Mouse (Mus musculus): ENCODE data around the gene Ube2g2. TPM values are rescaled to one million over a fixed set of nuclear protein-coding genes. Genes with fewer than 3 reads are reported as not detected.

Gene Ube2g2
- polyA plus RNA-seq, 1 experiment from 2014 or later, result 40.4 TPM

DNA sequence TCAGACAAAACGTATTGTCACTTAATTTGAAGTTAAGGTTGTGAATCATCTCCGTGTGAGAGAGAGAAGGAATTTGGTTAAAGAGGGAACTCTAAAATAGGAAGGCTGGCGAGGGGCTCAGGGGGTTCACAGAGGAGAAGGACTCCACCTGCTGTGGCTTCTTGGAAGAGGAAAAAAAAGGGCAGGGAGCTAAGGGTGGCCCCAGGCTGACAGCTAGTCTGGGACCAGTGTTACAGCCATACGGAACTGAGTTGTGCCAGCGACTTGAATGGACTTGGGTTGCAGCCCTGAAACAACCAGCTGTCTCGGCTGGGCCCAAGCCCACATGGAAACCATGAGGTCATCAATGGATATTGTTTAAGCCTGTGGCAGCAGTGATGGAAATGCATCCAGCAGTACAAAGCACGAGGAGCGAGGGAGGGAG, 1.0 kb downstream of the Ube2g2 start:
- Histone ChIP-seq H3K27ac (ENCODE audit: low read depth) (peak overlapping the region; percentile 90), H3K9me3 (ENCODE audit: low read length) (no peaks in the 10 kb centered on the region), H3K4me1 (ENCODE audit: insufficient read depth) (peaks cover 41% of the 10 kb centered on the region), H3K36me3 (replicated peaks; ENCODE audit: insufficient read depth, low read length) (peaks cover 2% of the 10 kb centered on the region; the same call in 1 of the 2 replicates), H3K9ac (replicated peaks) (peak overlapping the region; percentile 82), H3K4me3 (ENCODE audit: low read depth, low read length) (peak overlapping the region; percentile 67), H3K4me2 (ENCODE audit: low read depth, low read length) (peak overlapping the region; percentile 82), H3K27me3 (ENCODE audit: insufficient read depth, low read length) (no peaks in the 10 kb centered on the region)
- WGBS (ENCODE audit: insufficient replicate concordance), result 10% methylated on average over 8 of the region's 8 CpGs
- DNase-seq (peak; percentile 45), ATAC-seq (no peak)
- TF ChIP-seq CTCF (IDR thresholded peaks at IDR 0.05; ENCODE audit: low read depth), result 0 out of 2 replicates have a peak, but pooled peaks have one; percentile 14
- no peak for TF ChIP-seq EP300 (IDR thresholded peaks at IDR 0.05; ENCODE audit: low read depth)

GRCm38 (mm10) chr10:77623639-77624400, 1.7 kb downstream of the Ube2g2 start:
- no peaks in the 10 kb centered on the region for H3K27me3 ChIP-seq (ENCODE audit: insufficient read depth, low read length)
- WGBS (ENCODE audit: insufficient replicate concordance), result 79% methylated on average over 10 of the region's 10 CpGs
- H3K9me3 ChIP-seq (ENCODE audit: low read length), result no peaks in the 10 kb centered on the region
- TF ChIP-seq CTCF (IDR thresholded peaks at IDR 0.05; ENCODE audit: low read depth) (no peak), EP300 (IDR thresholded peaks at IDR 0.05; ENCODE audit: low read depth) (no peak)
- peak overlapping the region; percentile 67 for H3K4me3 ChIP-seq (ENCODE audit: low read depth, low read length)
- H3K27ac ChIP-seq (ENCODE audit: low read depth), result peak overlapping the region; percentile 90
- peaks cover 37% of the 10 kb centered on the region for H3K4me1 ChIP-seq (ENCODE audit: insufficient read depth)
- peak overlapping the region; percentile 82 for H3K9ac ChIP-seq (replicated peaks)
- ATAC-seq, result no peak
- no peak for DNase-seq
- 0 out of 2 replicates have a peak, but pooled peaks cover 2% of the 10 kb centered on the region for H3K36me3 ChIP-seq (replicated peaks; ENCODE audit: insufficient read depth, low read length)
- H3K4me2 ChIP-seq (ENCODE audit: low read depth, low read length), result peak overlapping the region; percentile 82

- DNase-seq, result no peak
- Histone ChIP-seq H3K4me3 (ENCODE audit: low read depth, low read length) (no peak overlapping the region), H3K9me3 (ENCODE audit: low read length) (no peaks in the 10 kb centered on the region), H3K27me3 (ENCODE audit: insufficient read depth, low read length) (no peaks in the 10 kb centered on the region), H3K9ac (replicated peaks) (peak overlapping the region; percentile 37), H3K36me3 (replicated peaks; ENCODE audit: insufficient read depth, low read length) (0 out of 2 replicates have a peak, but pooled peaks cover 6% of the 10 kb centered on the region), H3K4me1 (ENCODE audit: insufficient read depth) (peaks cover 39% of the 10 kb centered on the region), H3K27ac (ENCODE audit: low read depth) (peak overlapping the region; percentile 36), H3K4me2 (ENCODE audit: low read depth, low read length) (peak overlapping the region; percentile 82)
- ATAC-seq, result no peak
- no peak for TF ChIP-seq CTCF (IDR thresholded peaks at IDR 0.05; ENCODE audit: low read depth)
- TF ChIP-seq EP300 (IDR thresholded peaks at IDR 0.05; ENCODE audit: low read depth), result no peak
- WGBS (ENCODE audit: insufficient replicate concordance), result 65% methylated on average over 7 of the region's 7 CpGs
Measured at GRCm38 (mm10) chr10:77624570-77624995, 2.5 kb downstream of the Ube2g2 start.

DNA sequence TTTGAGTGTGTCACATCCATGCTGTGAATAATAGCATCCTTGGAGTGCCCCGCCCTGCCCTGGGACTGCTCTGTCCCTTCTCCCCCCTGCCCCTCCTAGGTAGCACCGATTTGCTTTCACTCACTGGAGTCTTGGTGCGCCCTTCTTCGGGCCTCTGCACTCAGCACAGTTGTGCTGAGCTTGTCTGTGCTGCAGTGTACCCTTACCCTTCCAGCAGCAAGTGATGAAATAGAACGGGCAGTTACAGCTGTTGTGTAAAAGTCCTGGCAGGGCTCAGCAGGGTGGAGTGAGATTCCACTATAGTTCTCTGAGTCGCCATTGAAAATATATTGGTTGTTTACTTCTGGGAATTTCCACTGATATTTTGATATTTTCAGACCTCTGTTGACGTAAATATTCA, 4.0 kb downstream of the Ube2g2 start:
- ATAC-seq (peak; percentile 51), DNase-seq (no peak)
- Histone ChIP-seq H3K36me3 (replicated peaks; ENCODE audit: insufficient read depth, low read length) (peaks cover 10% of the 10 kb centered on the region; the same call in 1 of the 2 replicates), H3K4me3 (ENCODE audit: low read depth, low read length) (no peak overlapping the region), H3K4me2 (ENCODE audit: low read depth, low read length) (peak overlapping the region; percentile 40), H3K9ac (replicated peaks) (peak overlapping the region; percentile 21; the same call in 1 of the 2 replicates), H3K4me1 (ENCODE audit: insufficient read depth) (peaks cover 44% of the 10 kb centered on the region), H3K9me3 (ENCODE audit: low read length) (no peaks in the 10 kb centered on the region), H3K27me3 (ENCODE audit: insufficient read depth, low read length) (no peaks in the 10 kb centered on the region), H3K27ac (ENCODE audit: low read depth) (peak overlapping the region; percentile 87)
- 68% methylated on average over 7 of the region's 7 CpGs for WGBS (ENCODE audit: insufficient replicate concordance)
- TF ChIP-seq CTCF (IDR thresholded peaks at IDR 0.05; ENCODE audit: low read depth), result no peak
- no peak for TF ChIP-seq EP300 (IDR thresholded peaks at IDR 0.05; ENCODE audit: low read depth)

DNA sequence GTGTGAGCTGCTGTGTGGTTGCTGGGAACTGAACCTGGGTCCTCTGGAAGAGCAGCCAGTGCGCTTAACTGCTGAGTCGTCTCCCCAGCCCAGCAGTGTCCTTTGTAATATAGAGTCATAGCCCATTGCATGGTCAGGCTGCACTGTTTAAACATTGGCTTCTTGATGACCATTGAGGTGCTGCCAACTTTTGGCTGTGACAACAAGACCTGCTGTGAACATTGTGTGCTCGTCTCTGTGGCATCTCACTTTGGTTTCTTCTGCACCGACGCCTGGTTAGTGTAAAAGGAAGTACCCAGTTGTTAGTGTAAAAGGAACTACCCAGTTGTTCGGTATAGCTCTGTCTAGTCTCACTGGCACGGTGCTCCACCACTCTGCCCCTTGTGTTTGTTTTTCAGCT, 4.5 kb downstream of the Ube2g2 start:
- Histone ChIP-seq H3K4me1 (ENCODE audit: insufficient read depth) (peaks cover 42% of the 10 kb centered on the region), H3K9ac (replicated peaks) (no peak overlapping the region), H3K4me3 (ENCODE audit: low read depth, low read length) (no peak overlapping the region), H3K27ac (ENCODE audit: low read depth) (peak overlapping the region; percentile 87), H3K27me3 (ENCODE audit: insufficient read depth, low read length) (no peaks in the 10 kb centered on the region), H3K36me3 (replicated peaks; ENCODE audit: insufficient read depth, low read length) (peaks cover 15% of the 10 kb centered on the region), H3K9me3 (ENCODE audit: low read length) (no peaks in the 10 kb centered on the region), H3K4me2 (ENCODE audit: low read depth, low read length) (peak overlapping the region; percentile 40)
- 27% methylated on average over 7 of the region's 7 CpGs for WGBS (ENCODE audit: insufficient replicate concordance)
- TF ChIP-seq CTCF (IDR thresholded peaks at IDR 0.05; ENCODE audit: low read depth) (no peak), EP300 (IDR thresholded peaks at IDR 0.05; ENCODE audit: low read depth) (peak; percentile 34; the same call in 1 of the 2 replicates)
- DNase-seq (peak; percentile 57), ATAC-seq (peak; percentile 61)

DNA sequence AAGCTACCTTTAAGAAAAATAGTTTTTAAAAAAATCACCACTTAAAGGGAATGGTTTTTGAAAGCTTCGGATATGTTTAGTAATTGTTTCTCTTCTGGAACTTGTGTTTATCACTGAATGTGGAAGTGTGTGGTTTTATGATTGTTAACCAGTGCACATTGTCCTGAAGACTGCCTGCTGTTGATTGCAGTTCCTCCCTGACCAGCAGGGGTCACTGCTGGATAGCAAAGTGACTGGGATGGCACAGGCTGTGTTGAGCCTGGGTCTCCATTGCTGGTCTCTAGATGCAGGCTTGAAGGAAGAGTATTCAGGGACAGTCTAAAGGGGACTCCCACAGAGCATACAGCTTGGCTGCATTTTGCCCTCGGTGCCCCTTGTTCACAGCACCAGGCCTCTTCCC, 5.4 kb downstream of the Ube2g2 start:
- Histone ChIP-seq H3K36me3 (replicated peaks; ENCODE audit: insufficient read depth, low read length) (peaks cover 21% of the 10 kb centered on the region), H3K4me1 (ENCODE audit: insufficient read depth) (peaks cover 39% of the 10 kb centered on the region), H3K4me2 (ENCODE audit: low read depth, low read length) (no peak overlapping the region), H3K27ac (ENCODE audit: low read depth) (peak overlapping the region; percentile 87), H3K4me3 (ENCODE audit: low read depth, low read length) (no peak overlapping the region), H3K9me3 (ENCODE audit: low read length) (no peaks in the 10 kb centered on the region), H3K27me3 (ENCODE audit: insufficient read depth, low read length) (no peaks in the 10 kb centered on the region), H3K9ac (replicated peaks) (no peak overlapping the region)
- DNase-seq (peak; percentile 88), ATAC-seq (peak; percentile 32)
- WGBS (ENCODE audit: insufficient replicate concordance), result 36% methylated on average over 2 of the region's 2 CpGs
- TF ChIP-seq EP300 (IDR thresholded peaks at IDR 0.05; ENCODE audit: low read depth) (no peak; the same call in 1 of the 2 replicates), CTCF (IDR thresholded peaks at IDR 0.05; ENCODE audit: low read depth) (peak; percentile 98)
